Mouse (Mus musculus) liver, embryonic 14.5 days (tissue): ENCODE data around the gene Col4a3. TPM values are rescaled to one million over a fixed set of nuclear protein-coding genes. Genes with fewer than 3 reads are reported as not detected.

Experiments used
- ATAC-seq: fragments of 200-750 bp; cut with Nextera tagmentation; 2 replicates; pipeline ENCODE4 v1.8.0; 2017; ENCODE audit warnings: moderate number of reproducible peaks, mild to moderate bottlenecking, moderate library complexity; ENCODE audit not compliant: insufficient read depth
- DNase-seq, 3 experiments: peaks; one replicate each; pipeline ENCODE4 v3.0.0-alpha.2; 2012 to 2013; ENCODE audit warnings: low read depth in 3 of 3, low spot score in 3 of 3
- H3K27ac ChIP-seq: fragments of 300-500 bp; sonication (generic); 2 replicates; pipeline ENCODE4 v1.5.1; 2014; ENCODE audit warnings: moderate library complexity, mild to moderate bottlenecking, control low read depth, inconsistent platforms
- H3K27me3 ChIP-seq: fragments of 300-500 bp; sonication (generic); 2 replicates; pipeline ENCODE4 v1.6.1; 2014; ENCODE audit warnings: mild to moderate bottlenecking, low read length, moderate library complexity; ENCODE audit not compliant: control insufficient read depth, insufficient read depth
- H3K36me3 ChIP-seq: fragments of 300-500 bp; sonication (generic); replicated peaks from 2 replicates; pipeline ENCODE4 v1.6.1; 2014; ENCODE audit warnings: low read depth; ENCODE audit not compliant: control insufficient read depth, insufficient read depth
- H3K4me1 ChIP-seq, 2 experiments: fragments of 200-500 bp in 1 of 2; fragments of 300-500 bp in 1 of 2; sonication (generic) in 1 of 2; replicated peaks; 2 replicates each; pipeline ENCODE4 v1.6.1; 2012 to 2014; ENCODE audit warnings: antibody characterized with exemption in 1 of 2, inconsistent platforms in 1 of 2, low read length in 1 of 2; ENCODE audit not compliant: control insufficient read depth in 2 of 2, insufficient read depth in 2 of 2
- H3K4me2 ChIP-seq: fragments of 300-500 bp; sonication (generic); 2 replicates; pipeline ENCODE4 v1.6.1; 2014; ENCODE audit warnings: low read depth, mild to moderate bottlenecking, control low read depth, moderate library complexity
- H3K4me3 ChIP-seq, 2 experiments: fragments of 200-500 bp in 1 of 2; fragments of 300-500 bp in 1 of 2; sonication (generic) in 1 of 2; 2 replicates each; pipeline ENCODE4 v1.5.1; 2012 to 2014; ENCODE audit warnings: low read depth in 2 of 2, low read length in 2 of 2, mild to moderate bottlenecking in 2 of 2, control low read depth in 1 of 2, inconsistent platforms in 1 of 2, moderate library complexity in 1 of 2; ENCODE audit not compliant: insufficient read depth in 1 of 2
- H3K9ac ChIP-seq: fragments of 300-500 bp; sonication (generic); replicated peaks from 2 replicates; pipeline ENCODE4 v1.6.1; 2014; ENCODE audit warnings: mild to moderate bottlenecking, control low read depth, moderate library complexity
- H3K9me3 ChIP-seq: fragments of 300-500 bp; sonication (generic); 2 replicates; pipeline ENCODE4 v1.6.1; 2016; ENCODE audit warnings: low read length, mixed read lengths; ENCODE audit not compliant: control insufficient read depth
- CTCF ChIP-seq: IDR thresholded peaks from 2 replicates; pipeline ENCODE4 v1.5.1; 2016; ENCODE audit warnings: antibody characterized with exemption, low read depth, control low read depth
- EP300 ChIP-seq: IDR thresholded peaks from 2 replicates; pipeline ENCODE4 v1.6.1; 2016; ENCODE audit warnings: antibody characterized with exemption, low read depth
- WGBS: fragments of 180-500 bp; shearing (Covaris S2); extraction: QIAGEN DNeasy Blood & Tissue Kit; methylation state at CpG from one replicate; pipeline ENCODE4 v1.1.7; 2014; ENCODE audit not compliant: insufficient replicate concordance; 5-methylcytosine and 5-hydroxymethylcytosine counted together
- polyA plus RNA-seq, 2 experiments: library from polyadenylated mRNA; depleted of rRNA in 1 of 2; stranded (reverse) in 1 of 2; unstranded in 1 of 2; fragments of >200 nt; fragmentation: Nextera tagmentation in 1 of 2; extraction: Ambion mirVana in 1 of 2; gene quantifications; 2 replicates each; pipeline versions ENCODE4 v1.2.1 to v1.2.3; 2012 to 2014

Gene Col4a3
- polyA plus RNA-seq, 2 experiments, result 0.10 TPM

DNA sequence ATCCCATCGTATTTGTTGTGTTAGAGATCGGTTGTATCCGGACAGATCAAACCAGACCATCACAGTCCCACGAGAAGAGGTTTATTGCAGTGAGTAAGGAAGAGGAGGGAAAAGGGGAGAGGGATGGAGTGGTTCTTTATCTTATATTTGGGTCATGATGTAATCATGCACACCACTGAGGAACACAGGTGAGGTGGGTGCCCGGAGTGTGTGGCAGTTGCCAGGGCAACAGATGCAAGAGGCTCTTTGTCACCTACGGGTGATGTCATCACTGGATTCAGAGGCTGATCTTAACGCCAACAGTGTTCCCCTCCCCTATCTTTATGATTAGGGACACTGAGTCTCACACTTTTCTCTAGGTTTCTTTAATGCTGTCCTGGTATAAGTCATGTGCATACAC, 18.6 kb downstream of the Col4a3 start:
- no peak overlapping the region for H3K4me3 ChIP-seq
- TF ChIP-seq EP300 (no peak), CTCF (no peak)
- H3K36me3 ChIP-seq, result no peaks in the 10 kb centered on the region
- H3K27ac ChIP-seq, result no peak overlapping the region
- ATAC-seq (no peak), DNase-seq (no peak)
- 62% methylated on average over 7 of the region's 7 CpGs for WGBS
- H3K4me2 ChIP-seq, result no peak overlapping the region
- H3K27me3 ChIP-seq, result no peaks in the 10 kb centered on the region
- H3K9ac ChIP-seq, result no peak overlapping the region
- H3K4me1 ChIP-seq, result no peaks in the 10 kb centered on the region
- H3K9me3 ChIP-seq, result no peaks in the 10 kb centered on the region

DNA sequence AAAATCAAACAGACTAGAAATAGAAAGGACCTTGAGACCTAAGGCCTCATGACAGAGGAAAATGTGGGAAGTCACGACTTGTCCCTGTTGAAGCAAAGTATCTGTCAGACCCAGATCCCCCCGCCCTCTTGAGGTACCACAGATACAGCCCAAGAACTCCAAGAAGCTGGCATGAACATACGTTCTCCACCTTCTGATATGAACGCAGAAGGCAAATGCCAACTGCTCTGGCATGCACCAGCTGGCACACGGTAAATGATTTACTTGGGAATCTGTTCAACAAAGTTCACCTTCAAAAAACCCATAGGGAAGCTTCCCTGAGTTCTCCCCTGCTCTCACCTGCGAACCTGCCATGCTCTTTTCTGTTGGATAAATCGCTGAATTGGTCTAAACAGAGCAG, 19.1 kb downstream of the Col4a3 start:
- DNase-seq, result no peak
- 59% methylated on average over 7 of the region's 7 CpGs for WGBS
- no peak overlapping the region for H3K9ac ChIP-seq
- no peak overlapping the region for H3K4me2 ChIP-seq
- no peaks in the 10 kb centered on the region for H3K9me3 ChIP-seq
- H3K27ac ChIP-seq, result no peak overlapping the region
- H3K36me3 ChIP-seq, result no peaks in the 10 kb centered on the region
- no peaks in the 10 kb centered on the region for H3K27me3 ChIP-seq
- H3K4me3 ChIP-seq, result no peak overlapping the region
- ATAC-seq, result no peak
- no peaks in the 10 kb centered on the region for H3K4me1 ChIP-seq
- TF ChIP-seq EP300 (no peak), CTCF (no peak)

GRCm38 (mm10) chr1:82608646-82609262, 22.0 kb downstream of the Col4a3 start:
- no peaks in the 10 kb centered on the region for H3K4me1 ChIP-seq
- no peak overlapping the region for H3K4me2 ChIP-seq
- no peak overlapping the region for H3K9ac ChIP-seq
- no peak for ATAC-seq
- no peaks in the 10 kb centered on the region for H3K36me3 ChIP-seq
- no peak overlapping the region for H3K27ac ChIP-seq
- DNase-seq, result no peak
- no peak for TF ChIP-seq CTCF
- no peak for TF ChIP-seq EP300
- no peaks in the 10 kb centered on the region for H3K9me3 ChIP-seq
- WGBS, result 48% methylated on average over 9 of the region's 9 CpGs
- H3K4me3 ChIP-seq, result no peak overlapping the region
- no peaks in the 10 kb centered on the region for H3K27me3 ChIP-seq

GRCm38 (mm10) chr1:82612061-82612660, 25.4 kb downstream of the Col4a3 start:
- no peak for TF ChIP-seq EP300
- no peak for TF ChIP-seq CTCF
- WGBS, result 78% methylated on average over 9 of the region's 9 CpGs

DNA sequence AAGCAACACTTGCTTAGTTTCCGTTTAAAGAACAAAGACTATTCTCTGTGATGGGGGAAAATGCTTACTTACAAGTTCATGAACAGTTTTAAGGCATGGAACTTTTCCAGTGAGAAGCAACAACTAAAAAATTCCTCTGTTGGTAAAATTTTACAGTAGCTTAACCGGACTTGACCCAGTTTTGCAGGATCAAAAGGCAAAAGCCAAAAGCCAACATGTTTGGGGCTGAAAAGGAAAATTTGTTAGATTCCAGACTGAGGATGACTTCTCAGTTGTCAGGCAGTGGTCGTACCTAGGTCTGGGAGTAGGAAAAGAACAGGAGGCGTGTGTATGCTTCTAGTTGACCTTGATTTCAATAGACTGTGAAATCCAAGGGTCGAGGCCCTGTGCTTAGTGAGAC, 31.3 kb downstream of the Col4a3 start:
- 54% methylated on average over 5 of the region's 5 CpGs for WGBS
- ATAC-seq, result no peak

More at GRCm38 (mm10) chr1:82612061-82612660, 25.4 kb downstream of the Col4a3 start:
- DNase-seq (no peak), ATAC-seq (no peak)
- no peak overlapping the region for H3K27ac ChIP-seq
- H3K4me2 ChIP-seq, result no peak overlapping the region
- no peaks in the 10 kb centered on the region for H3K36me3 ChIP-seq
- no peaks in the 10 kb centered on the region for H3K4me1 ChIP-seq
- no peak overlapping the region for H3K4me3 ChIP-seq
- H3K9ac ChIP-seq, result no peak overlapping the region
- H3K27me3 ChIP-seq, result no peaks in the 10 kb centered on the region
- H3K9me3 ChIP-seq, result no peaks in the 10 kb centered on the region

More for the DNA sequence above, 31.3 kb downstream of the Col4a3 start:
- Histone ChIP-seq H3K27me3 (no peaks in the 10 kb centered on the region), H3K4me3 (no peak overlapping the region), H3K4me2 (no peak overlapping the region), H3K4me1 (no peaks in the 10 kb centered on the region), H3K9ac (no peak overlapping the region), H3K9me3 (no peaks in the 10 kb centered on the region), H3K36me3 (no peaks in the 10 kb centered on the region), H3K27ac (no peak overlapping the region)
- DNase-seq, result no peak
- TF ChIP-seq CTCF (no peak), EP300 (no peak)
